Mouse (Mus musculus): Measurements from ENCODE around the gene Agt. TPM values are rescaled to one million over a fixed set of nuclear protein-coding genes. Genes with fewer than 3 reads are reported as not detected.

The Agt gene
- polyA plus RNA-seq, 1 experiment from 2014 or later = 44.5 TPM

GRCm38 (mm10) chr8:124557476-124557875, 12.0 kb downstream of the Agt start:
- no peak overlapping the region for H3K4me2 ChIP-seq (replicated peaks; ENCODE audit: low read depth)
- no peak overlapping the region for H3K9ac ChIP-seq (ENCODE audit: low read length)
- 52% methylated on average over 5 of the region's 5 CpGs for WGBS
- no peaks in the 10 kb centered on the region for H3K27me3 ChIP-seq (ENCODE audit: control insufficient read depth, insufficient read depth, low read length)
- no peaks in the 10 kb centered on the region for H3K9me3 ChIP-seq (ENCODE audit: control insufficient read depth, low read length)
- DNase-seq (ENCODE audit: low spot score) (no peak), ATAC-seq (ENCODE audit: low FRiP score, low TSS enrichment) (no peak)
- H3K27ac ChIP-seq (replicated peaks) = no peak overlapping the region
- no peaks in the 10 kb centered on the region for H3K4me1 ChIP-seq (replicated peaks; ENCODE audit: control insufficient read depth, insufficient read depth)
- TF ChIP-seq EP300 (optimal IDR thresholded peaks at IDR 0.05) = no peak
- no peak for TF ChIP-seq CTCF (IDR thresholded peaks at IDR 0.05; ENCODE audit: low read depth)
- peaks cover 4% of the 10 kb centered on the region; the same call in 1 of the 2 replicates for H3K36me3 ChIP-seq (ENCODE audit: control insufficient read depth, insufficient read depth, low read length)
- H3K4me3 ChIP-seq (ENCODE audit: low read depth, low read length) = no peak overlapping the region

GRCm38 (mm10) chr8:124556658-124557057, 12.8 kb downstream of the Agt start:
- no peaks in the 10 kb centered on the region for H3K9me3 ChIP-seq (ENCODE audit: control insufficient read depth, low read length)
- DNase-seq (ENCODE audit: low spot score) (no peak), ATAC-seq (ENCODE audit: low FRiP score, low TSS enrichment) (no peak)
- TF ChIP-seq CTCF (IDR thresholded peaks at IDR 0.05; ENCODE audit: low read depth) = no peak
- 80% methylated on average over 13 of the region's 13 CpGs for WGBS
- no peaks in the 10 kb centered on the region for H3K4me1 ChIP-seq (replicated peaks; ENCODE audit: control insufficient read depth, insufficient read depth)
- H3K27ac ChIP-seq (replicated peaks) = no peak overlapping the region
- H3K36me3 ChIP-seq (ENCODE audit: control insufficient read depth, insufficient read depth, low read length) = peaks cover 10% of the 10 kb centered on the region; the same call in 1 of the 2 replicates
- no peak overlapping the region for H3K4me3 ChIP-seq (ENCODE audit: low read depth, low read length)
- H3K9ac ChIP-seq (ENCODE audit: low read length) = no peak overlapping the region
- no peaks in the 10 kb centered on the region for H3K27me3 ChIP-seq (ENCODE audit: control insufficient read depth, insufficient read depth, low read length)
- no peak overlapping the region for H3K4me2 ChIP-seq (replicated peaks; ENCODE audit: low read depth)

- Histone ChIP-seq H3K4me2 (replicated peaks; ENCODE audit: low read depth) (no peak overlapping the region), H3K4me1 (replicated peaks; ENCODE audit: control insufficient read depth, insufficient read depth) (no peaks in the 10 kb centered on the region), H3K9me3 (ENCODE audit: control insufficient read depth, low read length) (no peaks in the 10 kb centered on the region), H3K4me3 (ENCODE audit: low read depth, low read length) (no peak overlapping the region), H3K36me3 (ENCODE audit: control insufficient read depth, insufficient read depth, low read length) (peaks cover 12% of the 10 kb centered on the region), H3K27me3 (ENCODE audit: control insufficient read depth, insufficient read depth, low read length) (no peaks in the 10 kb centered on the region), H3K9ac (ENCODE audit: low read length) (no peak overlapping the region), H3K27ac (replicated peaks) (no peak overlapping the region)
- ATAC-seq (ENCODE audit: low FRiP score, low TSS enrichment) (no peak), DNase-seq (ENCODE audit: low spot score) (no peak)
- TF ChIP-seq CTCF (IDR thresholded peaks at IDR 0.05; ENCODE audit: low read depth) (no peak), EP300 (optimal IDR thresholded peaks at IDR 0.05) (no peak)
- WGBS = 64% methylated on average over 7 of the region's 7 CpGs
These were observed 13.3 kb downstream of the Agt start for GRCm38 (mm10) chr8:124556164-124556563.

- DNase-seq (ENCODE audit: low spot score) (no peak), ATAC-seq (ENCODE audit: low FRiP score, low TSS enrichment) (no peak)
- Histone ChIP-seq H3K4me1 (replicated peaks; ENCODE audit: control insufficient read depth, insufficient read depth) (no peaks in the 10 kb centered on the region), H3K27ac (replicated peaks) (no peak overlapping the region), H3K36me3 (ENCODE audit: control insufficient read depth, insufficient read depth, low read length) (peaks cover 17% of the 10 kb centered on the region), H3K9me3 (ENCODE audit: control insufficient read depth, low read length) (no peaks in the 10 kb centered on the region), H3K4me3 (ENCODE audit: low read depth, low read length) (no peak overlapping the region), H3K4me2 (replicated peaks; ENCODE audit: low read depth) (no peak overlapping the region), H3K27me3 (ENCODE audit: control insufficient read depth, insufficient read depth, low read length) (no peaks in the 10 kb centered on the region), H3K9ac (ENCODE audit: low read length) (no peak overlapping the region)
- no peak for TF ChIP-seq CTCF (IDR thresholded peaks at IDR 0.05; ENCODE audit: low read depth)
- TF ChIP-seq EP300 (optimal IDR thresholded peaks at IDR 0.05) = no peak
- 85% methylated on average over 7 of the region's 7 CpGs for WGBS
These were observed 14.3 kb downstream of the Agt start for GRCm38 (mm10) chr8:124555113-124555750.

GRCm38 (mm10) chr8:124551011-124551661, 18.4 kb downstream of the Agt start:
- DNase-seq (ENCODE audit: low spot score) (no peak), ATAC-seq (ENCODE audit: low FRiP score, low TSS enrichment) (no peak)
- H3K4me2 ChIP-seq (replicated peaks; ENCODE audit: low read depth) = no peak overlapping the region
- peaks cover 38% of the 10 kb centered on the region for H3K36me3 ChIP-seq (ENCODE audit: control insufficient read depth, insufficient read depth, low read length)
- H3K9me3 ChIP-seq (ENCODE audit: control insufficient read depth, low read length) = no peaks in the 10 kb centered on the region
- no peak overlapping the region for H3K27ac ChIP-seq (replicated peaks)
- H3K9ac ChIP-seq (ENCODE audit: low read length) = no peak overlapping the region
- H3K4me1 ChIP-seq (replicated peaks; ENCODE audit: control insufficient read depth, insufficient read depth) = no peaks in the 10 kb centered on the region
- WGBS = 93% methylated on average over 15 of the region's 15 CpGs
- no peak overlapping the region for H3K4me3 ChIP-seq (ENCODE audit: low read depth, low read length)
- no peaks in the 10 kb centered on the region for H3K27me3 ChIP-seq (ENCODE audit: control insufficient read depth, insufficient read depth, low read length)
- TF ChIP-seq CTCF (IDR thresholded peaks at IDR 0.05; ENCODE audit: low read depth) (no peak), EP300 (optimal IDR thresholded peaks at IDR 0.05) (no peak)

GRCm38 (mm10) chr8:124548187-124548586, 21.3 kb downstream of the Agt start:
- Histone ChIP-seq H3K36me3 (ENCODE audit: control insufficient read depth, insufficient read depth, low read length) (peaks cover 56% of the 10 kb centered on the region), H3K9ac (ENCODE audit: low read length) (no peak overlapping the region), H3K27me3 (ENCODE audit: control insufficient read depth, insufficient read depth, low read length) (no peaks in the 10 kb centered on the region), H3K9me3 (ENCODE audit: control insufficient read depth, low read length) (no peaks in the 10 kb centered on the region), H3K4me3 (ENCODE audit: low read depth, low read length) (no peak overlapping the region), H3K27ac (replicated peaks) (no peak overlapping the region), H3K4me2 (replicated peaks; ENCODE audit: low read depth) (no peak overlapping the region), H3K4me1 (replicated peaks; ENCODE audit: control insufficient read depth, insufficient read depth) (no peaks in the 10 kb centered on the region)
- no peak for TF ChIP-seq CTCF (IDR thresholded peaks at IDR 0.05; ENCODE audit: low read depth)
- no peak for TF ChIP-seq EP300 (optimal IDR thresholded peaks at IDR 0.05)
- ATAC-seq (ENCODE audit: low FRiP score, low TSS enrichment) = no peak
- 72% methylated on average over 1 of the region's 1 CpGs for WGBS
- no peak for DNase-seq (ENCODE audit: low spot score)

All from stomach, postnatal 0 days (tissue).